Mouse (Mus musculus) pancreas, adult 10 weeks (tissue): ENCODE data around the gene Timm10b. TPM values are rescaled to one million over a fixed set of nuclear protein-coding genes. Genes with fewer than 3 reads are reported as not detected.

Experiments
- polyA plus RNA-seq: library from polyadenylated mRNA; stranded (reverse); fragments of 350-450 nt; fragmentation: Illumina TruSeq; extraction: RNeasy Lipid Tissue Mini Kit (QIAGEN cat#74804); gene quantifications from one replicate; pipeline ENCODE4 v1.2.3, GENCODE M21; 2015; ENCODE audit warnings: low read depth, low replicate concordance; ENCODE audit not compliant: insufficient read depth

Timm10b gene
- polyA plus RNA-seq, result 41.8 TPM

GRCm38 (mm10) chr7:105639756-105640155, at the start of gene Timm10b:
TSS of gene Timm10b (plus strand) at chr7:105640056.

GRCm38 (mm10) chr7:105633127-105633800, 6.6 kb upstream of the Timm10b start, which contains the start of gene Trim3:
TSS of gene Trim3 (minus strand) at chr7:105633571.

GRCm38 (mm10) chr7:105640233-105640893, 507 bp downstream of the Timm10b start, which contains the start of the genes Arfip2 and Gm45799:
TSS of gene Arfip2 (minus strand) at chr7:105640416.
TSS of gene Gm45799 (plus strand) at chr7:105640552.

GRCm38 (mm10) chr7:105650639-105651435, 11.0 kb downstream of the Timm10b start, which contains the start of gene Dnhd1:
TSS of gene Dnhd1 (plus strand) at chr7:105650827.

Other genes starting within 250 kb of the Timm10b start
- 18.0 TPM for gene Fam160a2, start 240.0 kb upstream of the Timm10b start, polyA plus RNA-seq
- not detected for gene Cnga4, start 235.5 kb upstream of the Timm10b start, polyA plus RNA-seq
- gene Cckbr, start 214.3 kb upstream of the Timm10b start, polyA plus RNA-seq, result not detected
- 18.3 TPM for gene Cavin3, start 157.8 kb upstream of the Timm10b start, polyA plus RNA-seq
- 10.9 TPM for gene Smpd1, start 85.7 kb upstream of the Timm10b start, polyA plus RNA-seq
- gene Apbb1, start 58.4 kb upstream of the Timm10b start, polyA plus RNA-seq, result 3.9 TPM
- gene Hpx, start 39.9 kb upstream of the Timm10b start, polyA plus RNA-seq, result not detected
- 22.4 TPM for gene Trim3, start 6.5 kb upstream of the Timm10b start, polyA plus RNA-seq
- gene Arfip2, start 360 bp downstream of the Timm10b start, polyA plus RNA-seq, result 22.3 TPM
- 1.1 TPM for gene Gm45799, start 496 bp downstream of the Timm10b start, polyA plus RNA-seq
- 3.7 TPM for gene Dnhd1, start 10.8 kb downstream of the Timm10b start, polyA plus RNA-seq
- 59.5 TPM for gene Ilk, start 96.5 kb downstream of the Timm10b start, polyA plus RNA-seq
- gene Rrp8, start 97.3 kb downstream of the Timm10b start, polyA plus RNA-seq, result 4.2 TPM
- gene Taf10, start 104.3 kb downstream of the Timm10b start, polyA plus RNA-seq, result 48.7 TPM
- 22.7 TPM for gene Tpp1, start 112.2 kb downstream of the Timm10b start, polyA plus RNA-seq
- gene Dchs1, start 147.6 kb downstream of the Timm10b start, polyA plus RNA-seq, result 1.7 TPM
- 40.2 TPM for gene Mrpl17, start 171.0 kb downstream of the Timm10b start, polyA plus RNA-seq